Mouse (Mus musculus): ENCODE data around the gene Pole4. TPM values are rescaled to one million over a fixed set of nuclear protein-coding genes. Genes with fewer than 3 reads are reported as not detected.

Pole4 gene
- polyA plus RNA-seq, 1 experiment from 2014 or later = 109 TPM

DNA sequence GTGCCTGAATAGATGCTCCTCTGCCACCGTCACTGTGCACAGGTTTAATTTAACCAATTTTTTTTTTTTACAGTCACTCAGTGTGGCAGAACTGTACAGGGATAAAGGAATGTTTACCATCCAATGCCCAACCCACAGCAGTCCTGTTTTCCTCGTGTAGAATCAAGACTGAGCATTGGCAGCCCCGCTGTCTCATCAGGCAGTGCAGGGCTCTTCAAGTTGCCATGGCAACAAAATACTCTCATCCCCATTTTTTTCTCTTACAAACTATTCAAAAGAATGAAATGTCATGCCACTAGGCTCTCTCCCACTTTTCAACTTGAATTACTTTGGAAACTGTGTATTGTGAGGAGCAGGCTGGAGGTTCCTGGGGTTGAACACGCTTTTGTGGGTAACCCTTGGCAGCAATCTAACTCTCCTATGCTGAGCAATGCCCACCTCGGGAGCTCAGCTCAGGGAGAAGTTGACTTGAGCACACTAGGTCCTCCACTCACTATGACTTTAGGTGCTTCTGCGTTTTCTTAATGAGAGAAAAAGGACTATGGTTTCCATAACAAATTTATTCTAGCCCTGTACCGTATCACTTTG lies 95.7 kb downstream of the Pole4 start:
- H3K4me3 ChIP-seq = no peak overlapping the region
- no peak for ATAC-seq (ENCODE audit: insufficient number of reproducible peaks, insufficient read depth, low FRiP score, low TSS enrichment, low read depth)
- H3K4me1 ChIP-seq = peaks cover 4% of the 10 kb centered on the region; the same call in 1 of the 2 replicates
- H3K27ac ChIP-seq = no peak overlapping the region
- H3K27me3 ChIP-seq = no peaks in the 10 kb centered on the region
- no peaks in the 10 kb centered on the region for H3K9me3 ChIP-seq
- H3K9ac ChIP-seq = no peak overlapping the region
- H3K36me3 ChIP-seq = no peaks in the 10 kb centered on the region
- no peak overlapping the region for H3K4me2 ChIP-seq
- 78% methylated on average over 7 of the region's 7 CpGs for WGBS

- peaks cover 4% of the 10 kb centered on the region; the same call in 1 of the 2 replicates for H3K4me1 ChIP-seq
- no peak for ATAC-seq (ENCODE audit: insufficient number of reproducible peaks, insufficient read depth, low FRiP score, low TSS enrichment, low read depth)
- H3K9ac ChIP-seq = no peak overlapping the region
- WGBS = 93% methylated on average over 4 of the region's 4 CpGs
- no peaks in the 10 kb centered on the region for H3K9me3 ChIP-seq
- H3K4me3 ChIP-seq = no peak overlapping the region
- H3K4me2 ChIP-seq = no peak overlapping the region
- no peak overlapping the region for H3K27ac ChIP-seq
- H3K36me3 ChIP-seq = no peaks in the 10 kb centered on the region
- no peaks in the 10 kb centered on the region for H3K27me3 ChIP-seq
Measured at GRCm38 (mm10) chr6:82608756-82609155, 96.4 kb downstream of the Pole4 start.

DNA sequence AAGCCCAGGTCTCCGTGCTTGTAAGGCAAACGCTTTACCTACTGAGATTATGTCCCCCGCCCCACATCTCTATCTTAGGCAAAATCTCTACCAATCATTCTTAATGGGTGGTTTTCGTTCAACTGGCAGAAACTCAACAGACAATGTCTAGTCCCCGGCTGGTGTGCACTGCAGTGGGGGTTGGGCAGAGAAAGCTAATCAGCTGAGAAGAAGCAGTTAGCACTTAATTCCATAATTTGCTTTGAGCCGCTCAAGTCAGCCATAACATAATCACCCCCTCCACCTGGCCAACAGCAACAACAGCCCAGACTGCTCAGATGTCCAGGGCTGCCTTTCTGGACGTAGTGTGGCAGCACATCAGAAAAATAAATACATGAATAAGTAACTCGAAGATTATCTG lies 100.4 kb downstream of the Pole4 start:
- no peak overlapping the region for H3K4me2 ChIP-seq
- ATAC-seq (ENCODE audit: insufficient number of reproducible peaks, insufficient read depth, low FRiP score, low TSS enrichment, low read depth) = no peak
- peaks cover 4% of the 10 kb centered on the region; the same call in 1 of the 2 replicates for H3K4me1 ChIP-seq
- 49% methylated on average over 8 of the region's 8 CpGs for WGBS
- no peak overlapping the region for H3K9ac ChIP-seq
- H3K36me3 ChIP-seq = no peaks in the 10 kb centered on the region
- H3K9me3 ChIP-seq = no peaks in the 10 kb centered on the region
- H3K27ac ChIP-seq = no peak overlapping the region
- H3K27me3 ChIP-seq = no peaks in the 10 kb centered on the region
- no peak overlapping the region for H3K4me3 ChIP-seq

DNA sequence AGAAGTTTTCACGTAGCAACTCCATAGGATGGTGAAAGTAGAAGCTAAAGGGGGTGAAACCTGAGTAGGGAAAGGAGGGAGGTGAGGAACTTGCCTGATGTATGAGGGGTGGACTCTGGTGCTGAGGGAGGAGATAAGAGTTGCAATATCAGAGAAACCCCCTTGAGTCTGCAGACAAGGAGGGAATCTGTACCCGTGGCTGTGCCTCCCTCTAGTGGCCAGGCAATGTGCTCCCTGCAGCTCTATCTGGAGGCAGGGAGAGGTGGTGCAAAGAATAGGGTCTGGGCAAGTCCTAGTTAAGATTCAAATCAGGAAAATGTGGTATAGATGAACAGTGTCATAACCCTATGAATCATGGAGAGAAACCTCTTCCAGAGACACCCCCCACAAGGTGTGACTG lies 101.5 kb downstream of the Pole4 start:
- Histone ChIP-seq H3K4me3 (no peak overlapping the region), H3K27me3 (no peaks in the 10 kb centered on the region), H3K9me3 (no peaks in the 10 kb centered on the region), H3K4me2 (no peak overlapping the region), H3K4me1 (peaks cover 4% of the 10 kb centered on the region; the same call in 1 of the 2 replicates), H3K9ac (no peak overlapping the region), H3K27ac (no peak overlapping the region), H3K36me3 (no peaks in the 10 kb centered on the region)
- WGBS = 40% methylated on average over 2 of the region's 2 CpGs
- ATAC-seq (ENCODE audit: insufficient number of reproducible peaks, insufficient read depth, low FRiP score, low TSS enrichment, low read depth) = no peak

DNA sequence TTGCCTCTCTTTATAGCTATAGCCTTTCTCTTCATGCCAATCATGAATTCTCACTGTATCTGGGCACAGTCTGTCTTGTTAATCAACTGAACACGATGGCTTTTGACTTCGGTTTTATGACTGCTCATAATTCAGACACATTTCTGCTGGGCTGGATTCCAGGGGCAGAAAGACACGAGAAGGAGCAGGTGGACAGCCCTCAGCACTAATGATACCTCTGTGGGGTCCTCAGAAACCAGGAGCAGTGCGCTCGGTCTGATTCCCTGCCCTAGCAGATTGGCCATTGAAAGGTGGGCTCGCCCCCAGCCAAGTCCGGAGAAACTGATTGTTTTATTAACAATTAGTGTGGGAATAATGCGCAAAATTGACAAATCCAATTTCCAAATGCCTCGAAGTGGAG lies 101.9 kb downstream of the Pole4 start:
- Histone ChIP-seq H3K27ac (no peak overlapping the region), H3K27me3 (no peaks in the 10 kb centered on the region), H3K36me3 (no peaks in the 10 kb centered on the region), H3K4me2 (no peak overlapping the region), H3K4me1 (peaks cover 4% of the 10 kb centered on the region; the same call in 1 of the 2 replicates), H3K9ac (no peak overlapping the region), H3K4me3 (no peak overlapping the region), H3K9me3 (no peaks in the 10 kb centered on the region)
- 85% methylated on average over 9 of the region's 9 CpGs for WGBS
- no peak for ATAC-seq (ENCODE audit: insufficient number of reproducible peaks, insufficient read depth, low FRiP score, low TSS enrichment, low read depth)

DNA sequence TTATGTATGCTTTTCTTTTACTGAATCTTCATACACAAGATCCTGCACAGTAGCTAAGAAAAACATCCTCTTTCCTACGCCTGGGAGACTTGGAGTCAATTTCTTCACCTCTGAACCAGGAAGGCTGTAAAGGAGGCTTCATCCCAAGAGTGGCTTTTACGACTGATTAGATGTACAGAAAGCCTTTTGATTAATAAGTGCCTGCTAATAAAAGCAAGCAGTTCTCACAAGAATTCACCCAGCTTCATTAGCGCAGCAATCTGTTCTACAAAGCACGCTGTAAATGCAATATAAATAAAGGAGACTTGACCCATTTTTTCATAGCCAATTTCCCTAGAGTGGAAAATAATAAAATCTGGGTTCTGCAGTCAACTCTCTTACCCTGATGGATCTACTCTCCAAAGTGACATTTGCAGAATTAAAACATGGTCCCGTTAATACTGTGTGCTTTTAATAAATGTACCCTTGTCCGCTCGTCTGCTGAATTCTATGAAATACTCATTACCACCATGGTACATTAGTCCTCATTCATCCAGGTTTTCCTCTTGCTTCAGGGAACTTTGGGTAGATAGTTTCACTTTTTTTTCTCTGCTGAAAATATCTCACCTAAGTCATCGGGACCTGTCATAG lies 109.6 kb downstream of the Pole4 start:
- 78% methylated on average over 8 of the region's 8 CpGs for WGBS
- ATAC-seq (ENCODE audit: insufficient number of reproducible peaks, insufficient read depth, low FRiP score, low TSS enrichment, low read depth) = no peak
- H3K4me3 ChIP-seq = no peak overlapping the region

DNA sequence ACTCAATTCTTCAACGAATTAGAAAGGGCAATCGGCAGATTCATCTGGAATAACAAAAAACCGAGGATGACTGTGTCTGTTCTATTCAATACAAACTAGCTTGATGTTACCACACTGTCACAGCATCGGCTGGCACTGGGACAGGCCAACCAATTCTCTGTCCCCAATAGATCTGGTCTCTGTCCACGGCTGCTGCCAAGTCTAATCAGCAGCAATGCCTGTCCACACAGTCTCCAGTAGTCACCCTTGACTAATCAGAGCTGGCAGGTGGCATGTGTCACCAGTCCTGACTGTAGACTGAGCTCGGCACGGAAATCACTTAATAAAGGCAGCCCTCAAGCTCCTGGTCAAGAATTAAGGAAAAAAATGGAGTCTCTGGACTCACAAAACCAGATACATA lies 115.8 kb downstream of the Pole4 start:
- Histone ChIP-seq H3K4me2 (no peak overlapping the region), H3K9ac (no peak overlapping the region), H3K4me1 (no peaks in the 10 kb centered on the region), H3K36me3 (no peaks in the 10 kb centered on the region), H3K27ac (no peak overlapping the region), H3K9me3 (no peaks in the 10 kb centered on the region), H3K4me3 (no peak overlapping the region), H3K27me3 (no peaks in the 10 kb centered on the region)
- WGBS = 86% methylated on average over 7 of the region's 7 CpGs
- no peak for ATAC-seq (ENCODE audit: insufficient number of reproducible peaks, insufficient read depth, low FRiP score, low TSS enrichment, low read depth)

More for the DNA sequence above, 109.6 kb downstream of the Pole4 start:
- H3K9me3 ChIP-seq = 0 out of 2 replicates have a peak, but pooled peaks cover 6% of the 10 kb centered on the region
- H3K27ac ChIP-seq = no peak overlapping the region
- no peak overlapping the region for H3K4me2 ChIP-seq
- no peaks in the 10 kb centered on the region for H3K36me3 ChIP-seq
- no peaks in the 10 kb centered on the region for H3K27me3 ChIP-seq
- H3K9ac ChIP-seq = no peak overlapping the region
- H3K4me1 ChIP-seq = no peaks in the 10 kb centered on the region

GRCm38 (mm10) chr6:82585396-82585795 lies 119.8 kb downstream of the Pole4 start:
- Histone ChIP-seq H3K9ac (no peak overlapping the region), H3K4me1 (no peaks in the 10 kb centered on the region), H3K4me2 (no peak overlapping the region), H3K27ac (no peak overlapping the region), H3K27me3 (no peaks in the 10 kb centered on the region), H3K9me3 (no peaks in the 10 kb centered on the region), H3K36me3 (no peaks in the 10 kb centered on the region), H3K4me3 (no peak overlapping the region)
- ATAC-seq (ENCODE audit: insufficient number of reproducible peaks, insufficient read depth, low FRiP score, low TSS enrichment, low read depth) = no peak
- 56% methylated on average over 6 of the region's 6 CpGs for WGBS

DNA sequence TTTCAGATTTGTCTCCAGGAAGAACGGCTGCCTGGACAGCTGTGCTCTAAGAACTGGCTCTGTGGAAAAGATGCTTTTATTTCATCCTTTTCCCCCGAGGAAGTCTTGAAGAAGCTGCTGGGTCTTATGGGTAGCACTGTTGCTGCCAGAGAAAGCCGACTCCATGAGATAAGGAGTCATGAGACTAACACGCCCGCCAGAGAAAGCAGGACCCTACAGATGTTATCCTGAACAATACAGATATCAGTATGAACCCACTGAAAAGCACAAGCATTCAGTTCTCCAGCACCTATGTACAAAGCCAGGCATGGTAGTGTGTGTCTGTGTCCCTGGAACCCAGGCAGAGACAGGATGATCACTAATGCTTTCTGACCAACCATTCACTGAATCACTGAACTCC lies 129.7 kb downstream of the Pole4 start:
- H3K4me2 ChIP-seq = no peak overlapping the region
- no peaks in the 10 kb centered on the region for H3K36me3 ChIP-seq
- no peaks in the 10 kb centered on the region for H3K27me3 ChIP-seq
- no peaks in the 10 kb centered on the region for H3K9me3 ChIP-seq
- no peak overlapping the region for H3K27ac ChIP-seq
- no peaks in the 10 kb centered on the region for H3K4me1 ChIP-seq
- 68% methylated on average over 5 of the region's 5 CpGs for WGBS
- no peak overlapping the region for H3K4me3 ChIP-seq
- H3K9ac ChIP-seq = no peak overlapping the region
- no peak for ATAC-seq (ENCODE audit: insufficient number of reproducible peaks, insufficient read depth, low FRiP score, low TSS enrichment, low read depth)

Other genes with a start within 250 kb of the Pole4 start
- 20.5 and 21.8 TPM in 2 replicates for gene Hk2, start 69.1 kb upstream of the Pole4 start, polyA plus RNA-seq (2015; fragmentation: Nextera tagmentation; extraction: Ambion mirVana)
- gene Sema4f, start 234.4 kb upstream of the Pole4 start, polyA plus RNA-seq (2015; fragmentation: Nextera tagmentation; extraction: Ambion mirVana) = 6.5 and 7.2 TPM in 2 replicates
- gene M1ap, start 241.5 kb upstream of the Pole4 start, polyA plus RNA-seq (2015; fragmentation: Nextera tagmentation; extraction: Ambion mirVana) = 0.25 and 0.88 TPM in 2 replicates